Mouse (Mus musculus): ENCODE data around the gene Gm38655.

GRCm38 (mm10) chr17:25184961-25185360, 9.7 kb upstream of the Gm38655 start:
- no peak for TF ChIP-seq MYOG (IDR thresholded peaks at IDR 0.05; ENCODE audit: control insufficient read depth in 1 of 3, insufficient read depth in 1 of 3, insufficient read length in 2 of 3, low read depth in 2 of 3)
- TF ChIP-seq POLR2AphosphoS2 (IDR thresholded peaks at IDR 0.05; ENCODE audit: insufficient read length, low read depth): no peak
- TF ChIP-seq E2F4 (IDR thresholded peaks at IDR 0.05; ENCODE audit: insufficient read depth): no peak
- no peak for TF ChIP-seq CEBPB (IDR thresholded peaks at IDR 0.05; ENCODE audit: insufficient read depth, poor library complexity, severe bottlenecking)
- no peak for TF ChIP-seq POLR2A (IDR thresholded peaks at IDR 0.05; ENCODE audit: insufficient read length, low read depth)
- no peak for TF ChIP-seq MYOD1 (IDR thresholded peaks at IDR 0.05; ENCODE audit: control insufficient read depth in 1 of 3, insufficient read length in 2 of 3, low read depth in 2 of 3)
- no peak for TF ChIP-seq TCF12 (IDR thresholded peaks at IDR 0.05; ENCODE audit: insufficient read depth, poor library complexity, severe bottlenecking)
- TF ChIP-seq USF1 (IDR thresholded peaks at IDR 0.05; ENCODE audit: low read depth): no peak
- no peak for TF ChIP-seq TCF3 (IDR thresholded peaks at IDR 0.05; ENCODE audit: insufficient read length, low read depth)
- no peak for TF ChIP-seq MAX (IDR thresholded peaks at IDR 0.05; ENCODE audit: low read depth)
